Mouse (Mus musculus) lung, embryonic 16.5 days (tissue): Measurements from ENCODE around the gene Kif19a. TPM values are rescaled to one million over a fixed set of nuclear protein-coding genes. Genes with fewer than 3 reads are reported as not detected.
A peak's percentile ranks its signal among the peaks of the same experiment; 100 is the strongest.

ENCODE experiments used
- ATAC-seq: fragments of 200-750 bp; cut with Nextera tagmentation; 2 replicates; pipeline ENCODE4 v1.8.0; 2017; ENCODE audit warnings: low read depth, mild to moderate bottlenecking, moderate library complexity
- H3K27ac ChIP-seq: fragments of 300-500 bp; sonication (generic); 2 replicates; pipeline ENCODE4 v1.5.1; 2014; ENCODE audit warnings: mild to moderate bottlenecking, control low read depth, low read length
- H3K27me3 ChIP-seq: fragments of 300-500 bp; sonication (generic); 2 replicates; pipeline ENCODE4 v1.6.1; 2014; ENCODE audit warnings: low read depth, low read length, mixed read lengths; ENCODE audit not compliant: control insufficient read depth, insufficient read depth
- H3K36me3 ChIP-seq: fragments of 300-500 bp; sonication (generic); 2 replicates; pipeline ENCODE4 v1.6.1; 2014; ENCODE audit warnings: low read length; ENCODE audit not compliant: control insufficient read depth, insufficient read depth
- H3K4me1 ChIP-seq: fragments of 300-500 bp; sonication (generic); replicated peaks from 2 replicates; pipeline ENCODE4 v1.6.1; 2014; ENCODE audit warnings: low read length, mixed read lengths; ENCODE audit not compliant: control insufficient read depth, insufficient read depth
- H3K4me2 ChIP-seq: fragments of 300-500 bp; sonication (generic); 2 replicates; pipeline ENCODE4 v1.6.1; 2014; ENCODE audit warnings: low read depth, low read length, control low read depth
- H3K4me3 ChIP-seq: fragments of 300-500 bp; sonication (generic); 2 replicates; pipeline ENCODE4 v1.5.1; 2014; ENCODE audit warnings: mild to moderate bottlenecking, low read length, control low read depth
- H3K9ac ChIP-seq: fragments of 300-500 bp; sonication (generic); 2 replicates; pipeline ENCODE4 v1.6.1; 2014; ENCODE audit warnings: low read length, control low read depth
- H3K9me3 ChIP-seq: fragments of 300-500 bp; sonication (generic); 2 replicates; pipeline ENCODE4 v1.6.1; 2016; ENCODE audit warnings: low read length; ENCODE audit not compliant: control insufficient read depth
- WGBS: fragments of 180-500 bp; shearing (Covaris S2); extraction: QIAGEN DNeasy Blood & Tissue Kit; methylation state at CpG from one replicate; pipeline ENCODE4 v1.1.7; 2014; 5-methylcytosine and 5-hydroxymethylcytosine counted together
- polyA plus RNA-seq: library from polyadenylated mRNA; unstranded; fragments of >200 nt; fragmentation: Nextera tagmentation; extraction: Ambion mirVana; gene quantifications from 2 replicates; pipeline ENCODE4 v1.2.1, GENCODE M21; 2015

Gene Kif19a
- polyA plus RNA-seq, 1 experiment from 2014 or later: 0.46 TPM

DNA sequence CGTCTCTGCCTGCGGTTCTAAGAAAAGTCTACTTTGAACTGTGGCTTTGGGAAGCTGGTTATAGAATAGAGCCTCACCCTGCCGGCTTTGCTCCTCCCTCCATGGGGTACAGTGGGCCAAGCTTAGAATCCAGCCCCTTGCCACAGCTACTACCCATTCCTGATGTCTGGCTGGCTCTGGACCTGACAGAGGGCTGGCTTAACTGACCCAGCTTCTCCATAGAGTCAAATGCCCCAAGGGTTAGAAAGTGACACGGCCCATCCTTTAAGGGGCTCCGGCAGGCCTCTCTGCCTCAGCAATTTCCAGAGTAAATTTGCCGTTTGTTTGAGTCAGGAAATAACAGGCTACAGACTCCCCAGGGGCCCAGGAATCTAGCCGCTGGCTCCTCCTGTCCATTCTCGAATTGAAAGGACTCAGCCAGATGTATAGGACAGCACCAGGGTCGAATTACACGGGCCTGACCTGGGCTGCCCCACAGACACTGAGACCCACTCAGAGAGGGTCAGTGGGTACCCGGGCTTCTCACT, 58.1 kb downstream of the Kif19a start:
- no peak overlapping the region; the same call in 1 of the 2 replicates for H3K9ac ChIP-seq
- H3K27me3 ChIP-seq: no peaks in the 10 kb centered on the region
- peak overlapping the region; percentile 92 for H3K27ac ChIP-seq
- peak; percentile 34 for ATAC-seq
- H3K4me1 ChIP-seq: peaks cover 29% of the 10 kb centered on the region
- no peak overlapping the region for H3K4me3 ChIP-seq
- no peaks in the 10 kb centered on the region for H3K36me3 ChIP-seq
- 7% methylated on average over 11 of the region's 11 CpGs for WGBS
- H3K9me3 ChIP-seq: no peaks in the 10 kb centered on the region
- H3K4me2 ChIP-seq: 0 out of 2 replicates have a peak overlapping the region, but pooled peaks have one; percentile 38

DNA sequence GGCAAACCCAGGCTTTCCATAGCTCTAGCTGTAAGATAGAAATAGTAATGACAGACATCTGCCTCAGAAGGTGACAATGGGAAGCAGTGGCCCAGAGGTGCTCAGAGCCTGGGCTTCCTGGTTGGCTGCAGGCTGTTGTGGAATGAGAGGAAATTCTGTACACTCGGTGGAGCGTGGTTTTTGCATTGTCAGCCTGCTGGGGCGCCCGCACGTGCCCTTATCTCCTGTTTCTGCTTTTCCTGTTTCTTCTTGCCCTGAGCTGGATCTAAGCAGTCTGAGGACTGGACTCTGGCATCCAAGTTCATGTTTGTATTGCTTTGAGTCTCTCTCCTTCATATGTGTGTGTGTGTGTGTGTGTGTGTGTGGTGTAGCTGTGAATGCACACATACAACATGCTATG, 61.5 kb downstream of the Kif19a start:
- peaks cover 42% of the 10 kb centered on the region for H3K4me1 ChIP-seq
- H3K4me3 ChIP-seq: no peak overlapping the region
- H3K36me3 ChIP-seq: no peaks in the 10 kb centered on the region
- H3K9me3 ChIP-seq: no peaks in the 10 kb centered on the region
- H3K27ac ChIP-seq: no peak overlapping the region; the same call in 1 of the 2 replicates
- H3K4me2 ChIP-seq: no peak overlapping the region
- H3K9ac ChIP-seq: no peak overlapping the region
- ATAC-seq: no peak
- WGBS: 29% methylated on average over 5 of the region's 5 CpGs
- H3K27me3 ChIP-seq: no peaks in the 10 kb centered on the region

DNA sequence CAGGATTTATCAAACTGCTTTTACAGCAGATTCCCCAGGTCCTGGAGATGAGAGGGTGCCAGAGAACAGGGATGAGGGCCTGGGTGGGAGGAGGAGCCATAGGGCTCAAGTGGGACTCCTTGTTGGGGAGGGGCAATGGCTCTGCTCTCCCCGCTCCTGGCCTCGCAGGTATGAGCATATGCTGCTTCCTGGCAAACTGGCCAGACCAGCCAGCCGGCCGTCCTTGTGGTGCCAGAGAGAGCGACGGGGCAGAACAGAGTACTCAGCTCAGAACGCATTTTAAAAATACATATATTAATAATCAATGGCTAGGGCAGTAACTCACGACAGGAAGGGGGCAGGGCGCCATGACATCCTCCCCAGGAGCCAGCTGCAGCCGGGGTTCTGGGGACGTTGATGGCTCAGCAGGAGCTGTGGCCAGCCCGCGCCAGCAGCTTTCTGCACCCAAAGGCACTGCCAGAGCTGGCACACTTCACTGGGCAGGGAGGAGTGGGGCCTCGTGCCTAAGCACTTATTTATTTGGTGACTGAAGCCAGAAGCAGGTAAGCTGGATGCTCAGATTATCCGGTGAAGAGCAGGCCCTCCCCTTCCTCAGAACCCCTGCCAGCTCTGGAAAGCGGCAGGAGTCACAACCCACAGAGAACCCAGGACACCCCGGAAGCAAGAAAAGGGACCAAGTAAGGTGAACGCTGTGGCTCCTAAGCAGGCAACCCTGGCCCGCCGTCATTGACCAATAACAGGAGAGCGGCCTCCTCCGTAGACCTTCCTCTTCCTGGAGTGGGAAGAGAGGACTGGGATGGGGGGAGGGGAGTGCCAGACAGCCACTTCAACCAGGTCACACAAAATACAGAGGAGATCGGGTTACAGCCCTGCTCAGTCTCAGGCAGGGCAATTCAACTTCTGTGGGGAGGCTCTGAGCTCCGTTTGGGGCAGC, 64.6 kb downstream of the Kif19a start:
- H3K4me1 ChIP-seq: peaks cover 37% of the 10 kb centered on the region
- peak overlapping the region; percentile 66 for H3K9ac ChIP-seq
- no peaks in the 10 kb centered on the region for H3K36me3 ChIP-seq
- H3K4me3 ChIP-seq: peak overlapping the region; percentile 40
- peak; percentile 92 for ATAC-seq
- H3K4me2 ChIP-seq: peak overlapping the region; percentile 72
- H3K27me3 ChIP-seq: no peaks in the 10 kb centered on the region
- 6% methylated on average over 24 of the region's 24 CpGs for WGBS
- peak overlapping the region; percentile 98 for H3K27ac ChIP-seq
- H3K9me3 ChIP-seq: no peaks in the 10 kb centered on the region

DNA sequence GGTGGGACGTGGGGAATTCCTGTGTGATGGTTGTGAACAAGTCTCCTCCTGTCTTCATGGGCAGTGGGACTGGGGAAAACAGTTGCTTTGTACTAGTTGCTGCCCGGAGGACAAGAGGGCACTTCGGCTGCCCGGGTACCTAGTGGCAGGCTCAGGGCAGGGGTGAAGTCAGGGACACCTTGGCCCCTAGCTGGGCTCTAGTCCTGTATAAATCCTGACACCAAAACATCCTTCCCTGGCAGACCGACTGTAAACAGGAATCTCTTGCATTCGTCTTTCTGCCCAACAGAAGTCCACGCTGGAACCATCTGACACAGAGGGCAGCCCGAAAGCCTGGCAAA, 65.2 kb downstream of the Kif19a start:
- ATAC-seq: peak; percentile 30; the same call in 1 of the 2 replicates

DNA sequence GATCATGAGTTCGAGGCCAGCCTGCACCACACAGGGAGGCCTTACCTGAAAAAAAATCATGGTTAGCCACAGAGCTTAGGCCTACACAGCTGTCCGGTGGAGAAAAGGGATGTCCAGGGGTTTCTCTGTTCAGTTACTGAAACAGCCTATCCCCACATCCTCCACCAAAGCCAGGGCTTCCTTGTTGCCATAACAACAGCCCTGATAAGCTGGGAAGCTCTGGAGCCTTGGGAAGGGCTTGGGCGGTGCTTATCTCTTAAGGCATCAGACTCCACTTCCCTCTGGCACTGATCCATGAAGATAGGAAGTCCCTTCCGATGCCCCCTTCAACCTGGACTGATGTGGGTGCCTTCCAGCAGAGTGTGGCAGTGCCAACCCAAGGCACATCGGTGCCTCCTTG, 68.0 kb downstream of the Kif19a start:
- ATAC-seq: no peak
- 43% methylated on average over 5 of the region's 5 CpGs for WGBS
- no peak overlapping the region for H3K4me2 ChIP-seq
- H3K27ac ChIP-seq: no peak overlapping the region
- no peaks in the 10 kb centered on the region for H3K27me3 ChIP-seq
- no peak overlapping the region for H3K9ac ChIP-seq
- peaks cover 30% of the 10 kb centered on the region for H3K4me1 ChIP-seq
- no peaks in the 10 kb centered on the region; the same call in 1 of the 2 replicates for H3K9me3 ChIP-seq
- no peak overlapping the region for H3K4me3 ChIP-seq
- H3K36me3 ChIP-seq: no peaks in the 10 kb centered on the region

More for the DNA sequence above, 65.2 kb downstream of the Kif19a start:
- peak overlapping the region; percentile 40 for H3K4me3 ChIP-seq
- H3K36me3 ChIP-seq: no peaks in the 10 kb centered on the region
- H3K27me3 ChIP-seq: no peaks in the 10 kb centered on the region
- H3K4me1 ChIP-seq: peaks cover 37% of the 10 kb centered on the region
- H3K9me3 ChIP-seq: no peaks in the 10 kb centered on the region
- peak overlapping the region; percentile 72 for H3K4me2 ChIP-seq
- peak overlapping the region; percentile 66 for H3K9ac ChIP-seq
- peak overlapping the region; percentile 98 for H3K27ac ChIP-seq
- 14% methylated on average over 8 of the region's 8 CpGs for WGBS

Other genes starting within 250 kb of the Kif19a start
- 787 and 914 TPM in 2 replicates for gene Rpl38, start 96.9 kb upstream of the Kif19a start, polyA plus RNA-seq
- gene Ttyh2, start 90.0 kb upstream of the Kif19a start, polyA plus RNA-seq: 13.7 and 14.1 TPM in 2 replicates
- 7.1 and 8.5 TPM in 2 replicates for gene Dnaic2, start 38.0 kb upstream of the Kif19a start, polyA plus RNA-seq
- 0.23 and 0.34 TPM in 2 replicates for gene Btbd17, start 30.6 kb downstream of the Kif19a start, polyA plus RNA-seq
- not detected in 2 replicates for gene Gpr142, start 33.5 kb downstream of the Kif19a start, polyA plus RNA-seq
- gene Gprc5c, start 85.8 kb downstream of the Kif19a start, polyA plus RNA-seq: 30.7 and 33.2 TPM in 2 replicates
- gene Cd300a, start 124.7 kb downstream of the Kif19a start, polyA plus RNA-seq: 1.4 and 1.7 TPM in 2 replicates
- gene Cd300lb, start 169.0 kb downstream of the Kif19a start, polyA plus RNA-seq: 0.47 and 0.53 TPM in 2 replicates
- gene Cd300c, start 203.8 kb downstream of the Kif19a start, polyA plus RNA-seq: not detected in 2 replicates
- 0.25 and 0.34 TPM in 2 replicates for gene Cd300ld, start 224.5 kb downstream of the Kif19a start, polyA plus RNA-seq
- gene Cd300c2, start 236.5 kb downstream of the Kif19a start, polyA plus RNA-seq: 2.5 and 2.6 TPM in 2 replicates